Mouse (Mus musculus): ENCODE results near the gene Sema4d.

DNA sequence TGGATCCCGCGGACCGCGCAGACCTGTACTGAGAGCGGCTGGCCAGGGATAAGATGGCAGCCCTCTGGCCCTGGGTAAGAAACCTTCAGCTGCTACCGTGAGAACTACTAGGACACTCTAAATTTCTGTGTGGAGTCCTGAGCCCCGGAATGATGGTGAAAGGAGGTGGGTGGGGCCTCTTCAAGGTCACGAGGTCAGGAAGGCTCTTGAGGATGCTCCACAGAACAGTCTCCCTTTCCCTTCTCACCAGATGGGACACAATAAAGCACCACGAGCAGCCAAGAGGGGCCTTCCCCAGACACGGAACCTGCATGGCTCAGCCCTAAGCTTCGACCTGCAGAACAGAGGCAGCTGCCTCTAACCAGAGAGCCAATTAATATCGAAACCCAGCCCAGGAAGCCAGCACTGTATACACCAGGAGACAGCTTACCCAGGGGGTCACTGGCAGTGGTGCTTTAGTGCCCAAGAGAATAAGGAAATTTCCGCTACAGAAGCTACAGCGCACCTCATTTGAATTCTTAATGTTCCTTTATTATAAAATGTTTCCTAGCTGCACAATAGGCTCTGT, 61.4 kb downstream of the Sema4d start:
- TF ChIP-seq CHD2 (IDR thresholded peaks at IDR 0.05; ENCODE audit: low read depth, low read length) (no peak), HCFC1 (IDR thresholded peaks at IDR 0.05; ENCODE audit: borderline replicate concordance, insufficient read depth, low read length) (no peak), MAFK (IDR thresholded peaks at IDR 0.05; ENCODE audit: insufficient read depth, low read depth, low read length) (no peak), ZC3H11A (IDR thresholded peaks at IDR 0.05; ENCODE audit: borderline replicate concordance, low read depth, low read length) (no peak), ZNF384 (IDR thresholded peaks at IDR 0.05; ENCODE audit: low read depth, low read length) (no peak)
